Mouse (Mus musculus): ENCODE results near the gene Gpc1. TPM values are rescaled to one million over a fixed set of nuclear protein-coding genes. Genes with fewer than 3 reads are reported as not detected.

Gpc1 gene
- polyA plus RNA-seq, 1 experiment from 2014 or later: 65.7 TPM

DNA sequence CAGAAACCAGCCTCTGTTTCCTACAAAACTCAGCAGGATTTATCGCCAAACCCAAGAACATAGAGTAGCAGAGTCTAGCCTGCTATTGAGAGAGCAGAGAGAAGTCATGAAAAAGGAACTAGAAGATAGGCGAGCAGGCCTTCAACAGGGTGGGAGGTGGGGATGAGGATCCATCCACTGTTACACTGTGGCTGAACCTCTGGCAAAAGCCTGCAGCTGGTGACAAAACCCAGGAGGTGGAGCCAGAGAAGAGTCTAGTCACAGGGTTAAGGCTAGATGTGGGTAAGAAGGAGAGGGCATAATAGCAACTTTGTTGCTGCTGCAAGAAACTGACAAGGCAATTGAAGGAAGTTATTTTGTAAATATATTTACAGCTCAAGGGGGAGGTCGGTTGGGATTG is 10.0 kb downstream of the Gpc1 start:
- 73% methylated on average over 3 of the region's 3 CpGs for WGBS
- Histone ChIP-seq H3K9ac (replicated peaks; ENCODE audit: low read depth, low read length) (no peak overlapping the region), H3K27me3 (ENCODE audit: control insufficient read depth, insufficient read depth, low read length) (no peaks in the 10 kb centered on the region), H3K9me3 (ENCODE audit: control insufficient read depth, low read length) (no peaks in the 10 kb centered on the region), H3K36me3 (ENCODE audit: control insufficient read depth, insufficient read depth, low read length) (no peaks in the 10 kb centered on the region), H3K4me2 (ENCODE audit: low read depth, low read length) (no peak overlapping the region), H3K4me3 (ENCODE audit: low read depth, low read length) (no peak overlapping the region), H3K27ac (ENCODE audit: low read depth, low read length) (no peak overlapping the region), H3K4me1 (ENCODE audit: control insufficient read depth, insufficient read depth, low read length) (peaks cover 7% of the 10 kb centered on the region; the same call in 1 of the 2 replicates)
- ATAC-seq (ENCODE audit: low read depth): no peak

GRCm38 (mm10) chr1:92845889-92846288 is 14.4 kb downstream of the Gpc1 start:
- H3K4me2 ChIP-seq (ENCODE audit: low read depth, low read length): no peak overlapping the region
- H3K27ac ChIP-seq (ENCODE audit: low read depth, low read length): no peak overlapping the region
- peaks cover 11% of the 10 kb centered on the region for H3K4me1 ChIP-seq (ENCODE audit: control insufficient read depth, insufficient read depth, low read length)
- H3K36me3 ChIP-seq (ENCODE audit: control insufficient read depth, insufficient read depth, low read length): no peaks in the 10 kb centered on the region
- H3K9me3 ChIP-seq (ENCODE audit: control insufficient read depth, low read length): no peaks in the 10 kb centered on the region
- no peak overlapping the region for H3K9ac ChIP-seq (replicated peaks; ENCODE audit: low read depth, low read length)
- WGBS: 88% methylated on average over 7 of the region's 7 CpGs
- no peak overlapping the region for H3K4me3 ChIP-seq (ENCODE audit: low read depth, low read length)
- no peak for ATAC-seq (ENCODE audit: low read depth)
- H3K27me3 ChIP-seq (ENCODE audit: control insufficient read depth, insufficient read depth, low read length): no peaks in the 10 kb centered on the region

- Histone ChIP-seq H3K9me3 (ENCODE audit: control insufficient read depth, low read length) (no peaks in the 10 kb centered on the region), H3K9ac (replicated peaks; ENCODE audit: low read depth, low read length) (peak overlapping the region; percentile 61), H3K4me3 (ENCODE audit: low read depth, low read length) (peak overlapping the region; percentile 39), H3K4me1 (ENCODE audit: control insufficient read depth, insufficient read depth, low read length) (peaks cover 14% of the 10 kb centered on the region), H3K27me3 (ENCODE audit: control insufficient read depth, insufficient read depth, low read length) (no peaks in the 10 kb centered on the region), H3K4me2 (ENCODE audit: low read depth, low read length) (peak overlapping the region; percentile 70), H3K36me3 (ENCODE audit: control insufficient read depth, insufficient read depth, low read length) (peaks cover 2% of the 10 kb centered on the region; the same call in 1 of the 2 replicates), H3K27ac (ENCODE audit: low read depth, low read length) (peak overlapping the region; percentile 81)
- WGBS: 4% methylated on average over 39 of the region's 41 CpGs
- ATAC-seq (ENCODE audit: low read depth): peak; percentile 90
Measured at GRCm38 (mm10) chr1:92847873-92848839, 16.7 kb downstream of the Gpc1 start.

DNA sequence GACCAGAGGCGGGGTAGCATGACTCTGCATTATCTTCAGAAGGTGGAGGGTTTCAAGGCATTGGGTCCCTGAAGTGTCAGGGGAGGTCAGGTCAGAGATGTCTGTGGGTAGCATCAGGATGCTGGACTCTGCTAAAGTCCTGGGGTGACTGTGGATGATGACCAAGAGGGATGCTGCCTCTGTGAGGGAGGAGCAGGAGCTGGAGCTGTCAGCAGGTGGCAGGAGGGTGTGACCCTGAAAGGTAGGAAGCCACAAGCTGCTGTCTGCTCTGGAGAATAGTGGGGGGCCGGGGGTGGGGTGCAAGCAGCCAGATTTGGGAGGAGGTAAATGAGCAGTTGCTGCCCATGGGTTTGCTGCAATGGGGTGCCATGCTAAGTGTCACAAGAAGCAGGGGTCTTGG is 18.0 kb downstream of the Gpc1 start:
- H3K36me3 ChIP-seq (ENCODE audit: control insufficient read depth, insufficient read depth, low read length): peaks cover 12% of the 10 kb centered on the region; the same call in 1 of the 2 replicates
- H3K9ac ChIP-seq (replicated peaks; ENCODE audit: low read depth, low read length): peak overlapping the region; percentile 61
- no peak for ATAC-seq (ENCODE audit: low read depth)
- peak overlapping the region; percentile 70 for H3K4me2 ChIP-seq (ENCODE audit: low read depth, low read length)
- H3K27me3 ChIP-seq (ENCODE audit: control insufficient read depth, insufficient read depth, low read length): no peaks in the 10 kb centered on the region
- 66% methylated on average over 2 of the region's 2 CpGs for WGBS
- H3K9me3 ChIP-seq (ENCODE audit: control insufficient read depth, low read length): no peaks in the 10 kb centered on the region
- peaks cover 14% of the 10 kb centered on the region for H3K4me1 ChIP-seq (ENCODE audit: control insufficient read depth, insufficient read depth, low read length)
- H3K27ac ChIP-seq (ENCODE audit: low read depth, low read length): peak overlapping the region; percentile 81
- H3K4me3 ChIP-seq (ENCODE audit: low read depth, low read length): peak overlapping the region; percentile 39

GRCm38 (mm10) chr1:92849938-92850574 is 18.6 kb downstream of the Gpc1 start:
- H3K4me1 ChIP-seq (ENCODE audit: control insufficient read depth, insufficient read depth, low read length): peaks cover 14% of the 10 kb centered on the region
- peak overlapping the region; percentile 22 for H3K27ac ChIP-seq (ENCODE audit: low read depth, low read length)
- no peak for ATAC-seq (ENCODE audit: low read depth)
- 62% methylated on average over 13 of the region's 13 CpGs for WGBS
- H3K4me3 ChIP-seq (ENCODE audit: low read depth, low read length): peak overlapping the region; percentile 39
- H3K9me3 ChIP-seq (ENCODE audit: control insufficient read depth, low read length): no peaks in the 10 kb centered on the region
- peak overlapping the region; percentile 61 for H3K9ac ChIP-seq (replicated peaks; ENCODE audit: low read depth, low read length)
- H3K4me2 ChIP-seq (ENCODE audit: low read depth, low read length): peak overlapping the region; percentile 70
- H3K36me3 ChIP-seq (ENCODE audit: control insufficient read depth, insufficient read depth, low read length): peaks cover 17% of the 10 kb centered on the region
- no peaks in the 10 kb centered on the region for H3K27me3 ChIP-seq (ENCODE audit: control insufficient read depth, insufficient read depth, low read length)

DNA sequence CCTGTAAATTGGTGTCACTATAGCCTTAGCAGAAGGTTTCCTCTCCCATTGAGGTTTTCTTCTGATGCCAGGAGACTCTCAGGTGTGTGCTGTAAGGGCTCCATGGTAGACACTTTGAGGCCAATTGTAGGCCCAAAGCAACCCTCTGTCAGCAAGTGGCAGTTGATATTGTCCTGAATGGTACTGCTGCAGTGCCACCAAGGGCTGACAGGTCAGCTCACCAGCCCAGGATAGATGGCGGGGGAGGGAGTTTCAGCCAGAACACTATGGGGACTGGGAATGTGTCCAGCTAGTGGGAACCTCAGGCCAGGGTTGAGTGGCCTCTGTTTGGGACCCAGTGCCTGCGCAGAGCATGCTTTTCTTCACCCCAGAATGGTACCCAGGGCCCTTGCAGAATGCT is 21.0 kb downstream of the Gpc1 start:
- Histone ChIP-seq H3K27me3 (ENCODE audit: control insufficient read depth, insufficient read depth, low read length) (no peaks in the 10 kb centered on the region), H3K27ac (ENCODE audit: low read depth, low read length) (no peak overlapping the region), H3K4me2 (ENCODE audit: low read depth, low read length) (no peak overlapping the region), H3K4me3 (ENCODE audit: low read depth, low read length) (no peak overlapping the region), H3K4me1 (ENCODE audit: control insufficient read depth, insufficient read depth, low read length) (peaks cover 8% of the 10 kb centered on the region), H3K9me3 (ENCODE audit: control insufficient read depth, low read length) (no peaks in the 10 kb centered on the region), H3K36me3 (ENCODE audit: control insufficient read depth, insufficient read depth, low read length) (peaks cover 41% of the 10 kb centered on the region), H3K9ac (replicated peaks; ENCODE audit: low read depth, low read length) (no peak overlapping the region)
- WGBS: 97% methylated on average over 2 of the region's 2 CpGs
- no peak for ATAC-seq (ENCODE audit: low read depth)

- 67% methylated on average over 6 of the region's 6 CpGs for WGBS
- peak; percentile 10; the same call in 1 of the 2 replicates for ATAC-seq (ENCODE audit: low read depth)
- H3K4me3 ChIP-seq (ENCODE audit: low read depth, low read length): no peak overlapping the region
- peaks cover 38% of the 10 kb centered on the region for H3K36me3 ChIP-seq (ENCODE audit: control insufficient read depth, insufficient read depth, low read length)
- H3K27me3 ChIP-seq (ENCODE audit: control insufficient read depth, insufficient read depth, low read length): no peaks in the 10 kb centered on the region
- no peak overlapping the region for H3K4me2 ChIP-seq (ENCODE audit: low read depth, low read length)
- no peak overlapping the region for H3K9ac ChIP-seq (replicated peaks; ENCODE audit: low read depth, low read length)
- H3K27ac ChIP-seq (ENCODE audit: low read depth, low read length): no peak overlapping the region
- no peaks in the 10 kb centered on the region for H3K4me1 ChIP-seq (ENCODE audit: control insufficient read depth, insufficient read depth, low read length)
- H3K9me3 ChIP-seq (ENCODE audit: control insufficient read depth, low read length): no peaks in the 10 kb centered on the region
Measured at GRCm38 (mm10) chr1:92861503-92861902, 30.1 kb downstream of the Gpc1 start.

DNA sequence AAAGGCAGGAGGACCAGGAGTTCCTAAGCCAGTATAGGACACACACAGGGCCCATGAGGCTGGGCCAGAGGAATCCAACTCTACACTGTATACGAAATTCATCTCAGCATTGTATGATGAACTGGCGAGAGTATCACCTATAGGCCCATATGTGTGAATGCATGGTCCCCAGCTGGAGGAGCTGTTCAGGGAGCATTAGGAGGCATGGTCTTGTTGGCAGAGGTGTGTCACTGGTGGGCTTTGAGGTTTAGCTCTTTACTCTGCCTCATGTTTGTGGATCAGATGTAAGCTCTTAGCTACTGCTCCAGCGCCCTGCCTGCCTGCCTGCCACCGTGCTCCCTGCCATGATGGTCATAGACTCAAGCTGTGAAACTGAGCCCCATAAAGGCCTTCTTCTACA is 31.8 kb downstream of the Gpc1 start:
- H3K9ac ChIP-seq (replicated peaks; ENCODE audit: low read depth, low read length): no peak overlapping the region
- no peak for ATAC-seq (ENCODE audit: low read depth)
- WGBS: 88% methylated on average over 4 of the region's 4 CpGs

DNA sequence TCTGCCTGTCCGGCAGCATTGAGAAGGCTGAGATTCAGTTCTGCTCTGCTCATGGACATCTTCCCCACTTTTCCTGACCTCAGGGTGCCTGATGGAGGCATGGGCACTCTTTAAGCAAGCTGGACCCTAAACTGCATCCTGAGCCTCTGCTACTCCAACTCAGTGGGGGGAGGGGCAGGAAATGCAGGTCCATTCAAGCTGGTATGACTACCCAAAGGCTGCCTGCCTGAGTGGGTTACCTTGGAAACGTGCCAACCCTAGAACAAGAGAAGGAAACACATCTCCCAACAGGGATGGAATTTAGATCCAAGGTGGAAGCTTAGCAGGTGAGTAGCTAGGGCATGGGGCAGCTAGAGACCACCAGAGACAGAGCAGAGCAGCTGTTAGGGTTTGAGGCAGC is 34.7 kb downstream of the Gpc1 start:
- H3K4me1 ChIP-seq (ENCODE audit: control insufficient read depth, insufficient read depth, low read length): no peaks in the 10 kb centered on the region
- H3K36me3 ChIP-seq (ENCODE audit: control insufficient read depth, insufficient read depth, low read length): no peaks in the 10 kb centered on the region
- H3K9ac ChIP-seq (replicated peaks; ENCODE audit: low read depth, low read length): no peak overlapping the region
- no peak overlapping the region for H3K4me3 ChIP-seq (ENCODE audit: low read depth, low read length)
- ATAC-seq (ENCODE audit: low read depth): no peak
- H3K4me2 ChIP-seq (ENCODE audit: low read depth, low read length): no peak overlapping the region
- no peak overlapping the region for H3K27ac ChIP-seq (ENCODE audit: low read depth, low read length)
- no peaks in the 10 kb centered on the region for H3K9me3 ChIP-seq (ENCODE audit: control insufficient read depth, low read length)
- 78% methylated on average over 2 of the region's 2 CpGs for WGBS
- no peaks in the 10 kb centered on the region for H3K27me3 ChIP-seq (ENCODE audit: control insufficient read depth, insufficient read depth, low read length)

More for the DNA sequence above, 31.8 kb downstream of the Gpc1 start:
- Histone ChIP-seq H3K4me2 (ENCODE audit: low read depth, low read length) (no peak overlapping the region), H3K27me3 (ENCODE audit: control insufficient read depth, insufficient read depth, low read length) (no peaks in the 10 kb centered on the region), H3K9me3 (ENCODE audit: control insufficient read depth, low read length) (no peaks in the 10 kb centered on the region), H3K4me3 (ENCODE audit: low read depth, low read length) (no peak overlapping the region), H3K4me1 (ENCODE audit: control insufficient read depth, insufficient read depth, low read length) (no peaks in the 10 kb centered on the region), H3K36me3 (ENCODE audit: control insufficient read depth, insufficient read depth, low read length) (peaks cover 21% of the 10 kb centered on the region), H3K27ac (ENCODE audit: low read depth, low read length) (no peak overlapping the region)
